Mouse (Mus musculus) spleen, adult 2 months (tissue): ENCODE measurements around the gene Plxna4.

Experiments used
- CTCF ChIP-seq: fragments of 200-500 bp; IDR thresholded peaks from 2 replicates; pipeline ENCODE4 v1.5.1; 2011; ENCODE audit warnings: mild to moderate bottlenecking, inconsistent platforms; ENCODE audit not compliant: insufficient read depth, insufficient read length, insufficient replicate concordance; ENCODE audit errors: extremely low read depth
- POLR2A ChIP-seq: fragments of 200-500 bp; IDR thresholded peaks from 2 replicates; pipeline ENCODE4 v1.6.1; 2011; ENCODE audit warnings: low read depth, low read length, inconsistent platforms

- TF ChIP-seq CTCF: no peak
- TF ChIP-seq POLR2A: no peak
Observed at GRCm38 (mm10) chr6:32411325-32411724, 176.7 kb downstream of the Plxna4 start.
